Mouse (Mus musculus) testis, adult 10 weeks (tissue): Measurements from ENCODE around the gene Rnf123. TPM values are rescaled to one million over a fixed set of nuclear protein-coding genes. Genes with fewer than 3 reads are reported as not detected.

Source experiments
- polyA plus RNA-seq: library from polyadenylated mRNA; stranded (reverse); fragments of 350-450 nt; fragmentation: Illumina TruSeq; extraction: RNeasy Lipid Tissue Mini Kit (QIAGEN cat#74804); gene quantifications from one replicate; pipeline ENCODE4 v1.2.3, GENCODE M21; 2014; ENCODE audit warnings: low read depth, low replicate concordance

The Rnf123 gene
- 1.8 TPM for polyA plus RNA-seq

DNA sequence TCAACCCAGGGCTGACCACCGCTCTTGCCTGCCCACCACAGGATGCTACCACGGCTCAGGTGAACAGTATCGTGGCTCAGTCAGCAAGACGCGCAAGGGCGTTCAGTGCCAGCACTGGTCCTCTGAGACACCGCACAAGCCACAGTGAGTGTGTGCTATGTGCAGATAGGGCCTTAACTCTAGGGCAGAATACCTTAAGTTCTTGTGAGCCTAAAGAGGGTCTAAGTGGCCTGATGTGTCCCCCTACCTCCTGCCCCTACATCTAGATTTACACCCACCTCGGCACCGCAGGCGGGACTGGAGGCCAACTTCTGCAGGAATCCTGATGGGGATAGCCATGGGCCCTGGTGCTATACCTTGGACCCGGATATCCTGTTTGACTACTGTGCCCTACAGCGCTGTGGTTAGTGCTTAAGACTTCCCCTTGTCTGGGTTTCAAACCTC lies at the start of gene Rnf123:
Rnf123 (minus strand) TSS at position 359 of the 444 bp plus-strand sequence.

DNA sequence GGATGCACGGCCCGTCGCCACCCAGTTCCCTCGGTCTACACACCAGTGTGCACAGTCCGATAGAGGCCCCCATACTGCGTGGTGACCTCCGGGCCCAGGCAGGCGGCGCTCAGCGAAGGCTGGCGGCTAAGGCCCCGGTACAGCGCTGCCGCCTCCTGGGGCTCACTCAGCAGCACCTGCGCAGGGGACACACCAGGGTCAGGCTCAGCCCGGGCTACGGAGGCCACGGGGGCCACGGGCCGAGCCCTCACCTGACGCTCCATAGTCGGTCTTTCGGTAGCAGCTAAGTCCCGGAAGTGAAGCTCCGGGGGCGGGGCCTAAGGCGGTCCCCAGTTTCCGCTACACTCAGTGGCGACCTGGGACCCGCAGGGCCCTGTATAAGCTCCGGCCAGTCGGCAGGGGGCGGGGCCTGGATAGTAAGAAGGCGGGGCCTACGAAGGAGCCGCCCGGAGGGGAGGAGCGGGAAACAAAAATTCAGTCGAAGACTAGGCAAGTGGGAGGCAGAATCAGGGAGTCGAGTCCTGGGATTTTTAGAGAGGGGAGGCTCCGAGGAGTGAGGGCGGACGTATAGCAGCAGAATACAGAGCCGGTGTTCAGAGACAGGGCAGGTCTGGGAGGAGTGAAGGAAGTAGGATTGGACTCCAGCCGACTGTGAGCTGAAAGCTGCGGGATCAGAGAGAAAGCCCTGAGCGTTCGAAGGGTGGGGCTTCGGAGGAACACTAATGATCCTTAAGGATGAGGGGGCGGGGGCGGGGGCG lies 11.2 kb upstream of the Rnf123 start, which contains the start of gene Apeh:
Apeh (minus strand) TSS at position 423 of the 758 bp plus-strand sequence.

DNA sequence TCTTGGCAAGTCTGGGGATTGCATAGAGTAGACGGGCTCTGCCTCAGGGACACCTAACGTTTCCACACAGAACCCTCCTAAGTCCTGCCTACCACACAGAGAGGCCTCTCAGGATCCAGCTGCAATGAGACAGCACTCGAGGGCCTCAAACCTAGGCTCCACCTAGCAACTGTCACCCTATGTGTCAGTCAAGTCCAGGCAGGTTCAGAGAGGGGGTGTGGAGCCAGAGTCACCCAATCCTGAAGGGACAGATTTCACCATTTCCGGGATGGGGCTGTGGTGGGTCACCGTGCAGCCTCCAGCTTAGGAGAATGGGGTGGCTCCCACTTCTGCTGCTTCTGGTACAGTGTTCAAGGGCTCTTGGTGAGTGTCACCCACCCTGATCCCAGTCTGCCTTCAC lies 3.0 kb downstream of the Rnf123 start, which contains the start of gene Mst1:
Mst1 (plus strand) TSS at position 269 of the 400 bp plus-strand sequence.

DNA sequence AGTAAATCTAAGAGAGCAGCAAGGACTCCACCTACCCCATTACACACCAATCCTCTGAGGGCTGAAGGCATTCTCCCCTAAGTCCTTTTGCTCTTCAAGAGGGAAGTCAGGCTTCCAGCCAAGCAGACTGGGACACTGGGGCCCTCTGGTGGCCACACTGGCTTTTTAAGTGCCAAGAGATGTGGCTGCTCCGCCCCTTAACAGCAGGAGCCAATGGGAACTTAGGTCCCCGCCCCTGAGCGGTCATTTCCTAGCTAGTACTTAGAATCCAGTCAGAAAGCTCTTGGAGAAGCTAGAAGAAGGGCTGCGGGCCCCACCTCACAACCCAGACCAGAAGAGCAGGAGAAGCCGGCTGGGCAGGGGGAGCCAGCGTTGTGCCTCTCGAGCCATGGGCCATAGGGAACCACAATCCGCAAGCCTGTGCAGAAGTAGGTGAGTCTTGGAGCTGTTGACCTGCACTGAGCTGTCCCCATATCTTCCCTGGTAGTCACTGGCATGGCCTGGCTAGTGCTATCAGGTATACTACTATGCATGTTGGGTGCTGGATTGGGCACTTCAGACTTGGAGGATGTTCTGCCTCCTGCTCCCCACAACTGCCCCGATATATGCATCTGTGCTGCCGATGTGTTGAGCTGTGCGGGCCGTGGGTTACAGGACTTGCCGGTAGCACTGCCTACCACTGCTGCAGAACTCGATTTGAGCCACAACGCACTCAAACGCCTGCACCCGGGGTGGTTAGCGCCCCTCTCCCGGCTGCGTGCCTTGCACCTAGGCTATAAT lies 30.1 kb downstream of the Rnf123 start, which contains the start of gene Amigo3:
Amigo3 (plus strand) TSS at position 275 of the 780 bp plus-strand sequence.

DNA sequence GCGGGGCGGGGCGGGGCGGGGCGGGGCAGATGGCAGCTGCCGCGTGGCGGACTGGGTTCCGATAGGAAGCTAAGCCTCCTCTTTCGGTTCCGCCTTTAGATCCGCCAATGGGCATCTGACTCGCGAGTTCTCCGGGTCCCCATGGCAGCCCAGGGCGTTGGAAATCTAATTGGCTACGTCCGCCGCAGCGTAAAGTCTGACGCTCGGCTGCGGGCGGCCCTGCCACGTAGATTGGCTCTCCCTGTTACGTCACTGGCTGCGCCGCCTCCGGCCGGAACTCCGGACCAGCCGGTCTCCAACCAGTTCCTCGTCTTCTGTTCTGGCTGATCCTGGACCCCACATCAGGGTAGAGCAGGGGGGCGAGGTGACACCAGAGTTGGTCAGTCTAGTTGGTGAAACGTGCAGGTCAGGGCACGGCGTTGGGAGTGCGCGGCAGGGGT lies 34.1 kb downstream of the Rnf123 start, which contains the start of gene Gmppb:
Gmppb (plus strand) TSS at position 227 of the 440 bp plus-strand sequence.

DNA sequence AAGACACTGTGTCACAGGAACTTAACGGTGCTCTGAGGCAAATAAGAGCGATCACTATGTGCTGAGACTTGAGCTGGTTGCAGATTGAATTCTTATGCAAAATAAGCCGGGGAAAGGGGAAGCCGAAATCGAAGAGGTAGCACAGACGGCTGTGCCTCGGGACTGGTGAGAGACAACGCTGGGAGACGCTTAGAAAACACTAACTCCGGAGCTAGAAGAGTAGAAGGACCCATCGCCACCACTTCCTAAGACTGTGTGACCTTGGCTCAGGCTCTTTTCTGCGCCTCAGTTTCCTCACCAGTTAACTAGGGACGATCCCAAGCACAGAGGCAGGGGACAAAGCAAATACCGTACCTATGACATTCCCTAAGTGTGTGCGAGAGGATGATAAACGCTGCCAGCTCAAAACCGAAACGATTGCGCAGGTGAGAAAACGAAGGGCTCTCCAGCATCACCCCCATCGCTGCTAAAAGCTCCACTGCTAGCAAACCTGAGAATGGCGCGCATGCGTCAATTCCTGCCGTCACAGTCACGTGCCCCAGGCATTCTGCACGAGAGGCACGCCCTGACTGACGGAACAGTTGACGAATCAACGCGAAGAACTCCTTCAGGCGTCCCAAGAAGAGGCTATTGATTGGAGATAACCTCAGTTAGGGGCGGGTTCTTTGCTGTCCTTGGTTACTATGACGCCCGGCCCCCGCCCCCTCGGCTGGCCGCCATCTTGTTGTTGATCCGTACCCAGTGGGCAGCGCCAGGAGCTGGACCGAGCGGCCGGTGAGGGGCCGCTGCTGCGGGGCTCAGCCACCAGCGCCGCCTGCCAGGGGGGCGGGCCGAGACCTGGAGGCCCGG lies 81.0 kb downstream of the Rnf123 start, which contains the start of gene Ip6k1:
Ip6k1 (plus strand) TSS at position 580 of the 849 bp plus-strand sequence.

Other genes starting within 250 kb of the Rnf123 start
- 130 TPM for gene Rbm6, start 210.1 kb downstream of the Rnf123 start, polyA plus RNA-seq
- gene Mon1a, start 195.2 kb downstream of the Rnf123 start, polyA plus RNA-seq: not detected
- 0.08 TPM for gene Mst1r, start 176.5 kb downstream of the Rnf123 start, polyA plus RNA-seq
- gene Actl11, start 154.9 kb downstream of the Rnf123 start, polyA plus RNA-seq: 69.0 TPM
- gene Camkv, start 147.7 kb downstream of the Rnf123 start, polyA plus RNA-seq: 0.48 TPM
- gene Traip, start 133.2 kb downstream of the Rnf123 start, polyA plus RNA-seq: 2.3 TPM
- gene Uba7, start 107.8 kb downstream of the Rnf123 start, polyA plus RNA-seq: not detected
- not detected for gene Gm20661, start 100.3 kb downstream of the Rnf123 start, polyA plus RNA-seq
- not detected for gene Inka1, start 97.5 kb downstream of the Rnf123 start, polyA plus RNA-seq
- 65.6 TPM for gene Cdhr4, start 90.8 kb downstream of the Rnf123 start, polyA plus RNA-seq
- 18.1 TPM for gene Gm20662, start 87.0 kb downstream of the Rnf123 start, polyA plus RNA-seq
- 76.6 TPM for gene Ip6k1, start 80.8 kb downstream of the Rnf123 start, polyA plus RNA-seq
- 1.0 TPM for gene Gmppb, start 34.1 kb downstream of the Rnf123 start, polyA plus RNA-seq
- 0.10 TPM for gene Amigo3, start 30.2 kb downstream of the Rnf123 start, polyA plus RNA-seq
- gene Mst1, start 2.9 kb downstream of the Rnf123 start, polyA plus RNA-seq: not detected
- 6.3 TPM for gene Apeh, start 11.3 kb upstream of the Rnf123 start, polyA plus RNA-seq
- gene Bsn, start 107.0 kb upstream of the Rnf123 start, polyA plus RNA-seq: 0.27 TPM
- 10.4 TPM for gene Dag1, start 180.6 kb upstream of the Rnf123 start, polyA plus RNA-seq
- gene Nicn1, start 207.1 kb upstream of the Rnf123 start, polyA plus RNA-seq: 24.1 TPM
- 1.4 TPM for gene Amt, start 213.5 kb upstream of the Rnf123 start, polyA plus RNA-seq
- 114 TPM for gene Rhoa, start 222.8 kb upstream of the Rnf123 start, polyA plus RNA-seq
- 17.0 TPM for gene Tcta, start 222.8 kb upstream of the Rnf123 start, polyA plus RNA-seq